Mouse (Mus musculus) megakaryocyte, embryonic 14.5 days (primary cell): ENCODE measurements at regions not wholly inside any gene's neighbourhood (a gene's known extent, or its start where the extent isn't known, plus 50 kb on each side); places are given as distances from the start of the nearest gene placed in this dataset.

Experiments used
- FLI1 ChIP-seq: IDR thresholded peaks from 2 replicates; pipeline ENCODE4 v1.6.1; 2012; ENCODE audit warnings: low read length, inconsistent platforms, mixed read lengths
- GATA1 ChIP-seq: IDR thresholded peaks from 3 replicates; pipeline ENCODE4 v1.6.1; 2012; ENCODE audit warnings: mixed read lengths, low read length, inconsistent platforms, borderline replicate concordance

DNA sequence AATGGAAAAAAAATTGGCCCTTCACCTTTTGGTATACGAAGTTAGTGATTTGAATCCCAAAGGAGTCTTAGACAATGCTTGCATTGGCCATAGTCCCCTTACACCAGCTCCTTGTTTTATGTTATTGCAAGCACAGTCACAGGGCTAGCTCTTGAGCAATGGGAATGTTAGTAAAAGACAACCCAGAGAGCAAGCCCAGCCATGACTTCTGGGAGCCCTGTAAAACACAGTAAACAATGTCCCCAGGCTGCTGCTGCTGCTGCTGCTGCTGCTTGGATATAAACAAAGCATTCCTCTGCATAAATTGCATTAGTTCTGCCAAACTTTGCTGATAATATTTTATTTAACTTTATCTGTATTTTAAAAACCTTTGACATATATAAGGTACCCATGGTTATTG lies 334.0 kb downstream of the Med10 start:
- TF ChIP-seq GATA1 (no peak), FLI1 (no peak)
